Mouse (Mus musculus) naive thymus-derived CD4-positive, alpha-beta T cell, adult 2 months (primary cell): ENCODE results near the gene Abcb10.
A peak's percentile ranks its signal among the peaks of the same experiment; 100 is the strongest.
"Not testable (repeated sequence)": the region's sequence is repeated elsewhere in the genome, so short reads cannot be mapped to it uniquely, and the experiment has no call there.

ENCODE experiments used
- DNase-seq: peaks from one replicate; pipeline ENCODE4 v3.0.0-alpha.2; 2011; ENCODE audit warnings: low read depth

Abcb10 gene

DNA sequence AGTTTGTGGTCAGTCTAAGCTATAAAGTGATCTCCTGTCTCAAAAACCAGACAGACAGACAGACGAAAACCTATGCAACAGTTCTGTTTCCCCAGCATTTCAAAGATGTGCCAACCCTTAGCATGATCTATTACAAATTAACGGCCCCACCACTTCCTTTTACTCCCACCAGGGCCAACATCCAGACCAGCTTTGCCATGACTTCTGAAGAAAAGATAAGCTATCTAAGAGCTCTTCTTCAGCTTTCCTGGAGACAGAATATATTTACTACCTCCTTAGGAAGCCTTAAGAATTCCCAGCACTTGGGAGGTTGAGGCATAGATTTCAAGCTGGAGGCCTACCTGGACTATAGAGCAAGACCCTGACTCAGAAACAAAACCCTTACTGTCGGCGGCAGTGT is 2.7 kb downstream of the Abcb10 start:
- DNase-seq = no peak

DNA sequence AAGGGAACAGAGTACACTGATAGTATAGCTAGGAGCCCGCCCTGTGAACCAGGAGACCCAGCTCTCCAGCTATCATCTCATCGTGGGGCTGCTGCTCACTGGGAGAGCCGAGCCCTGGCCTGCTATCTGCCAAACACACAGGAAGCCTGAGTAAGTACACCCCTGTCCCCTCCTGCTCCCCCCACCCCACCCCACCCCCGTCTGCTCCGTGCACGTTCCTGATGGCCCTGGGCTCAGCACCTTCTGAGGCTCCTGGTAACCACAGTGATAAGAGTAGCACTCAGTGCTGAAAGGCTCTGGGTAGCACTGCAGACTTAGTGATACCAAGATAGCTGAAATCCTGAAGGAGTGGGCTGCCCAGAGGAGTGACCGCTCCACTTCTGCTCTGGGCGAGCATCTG is 4.0 kb downstream of the Abcb10 start:
- no peak for DNase-seq

DNA sequence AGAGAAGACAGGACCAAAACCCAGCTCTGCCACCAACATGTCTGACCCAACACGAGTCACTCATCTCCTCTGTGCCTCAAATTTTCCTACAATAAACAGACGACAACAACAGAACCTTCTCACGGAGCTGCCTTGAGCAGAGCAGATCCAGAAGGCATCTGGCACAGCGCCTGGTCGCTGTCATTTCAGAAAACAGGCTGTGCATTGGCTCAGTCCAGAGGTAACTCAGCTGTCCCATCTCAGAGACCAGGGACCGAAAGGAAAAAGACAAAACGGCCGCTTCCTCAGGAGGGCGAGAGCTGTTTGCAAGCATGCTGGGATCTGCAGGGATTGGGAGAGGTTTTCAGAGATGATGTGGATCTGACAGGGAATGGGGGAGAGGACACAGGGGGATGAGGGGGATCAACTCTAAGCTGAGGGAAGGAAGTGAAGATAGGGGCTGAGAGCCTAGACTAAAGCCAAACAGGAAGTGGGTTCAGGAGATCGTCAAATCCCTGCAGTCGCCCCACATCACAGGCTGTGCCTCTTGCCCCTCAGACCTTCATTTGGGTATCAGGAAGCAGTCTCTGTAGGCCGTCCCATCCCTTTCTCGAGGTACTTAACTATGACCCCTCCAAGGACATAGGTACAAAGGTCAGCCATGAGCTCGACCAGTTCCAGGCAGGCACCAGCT is 4.6 kb downstream of the Abcb10 start:
- DNase-seq = peak; percentile 13

DNA sequence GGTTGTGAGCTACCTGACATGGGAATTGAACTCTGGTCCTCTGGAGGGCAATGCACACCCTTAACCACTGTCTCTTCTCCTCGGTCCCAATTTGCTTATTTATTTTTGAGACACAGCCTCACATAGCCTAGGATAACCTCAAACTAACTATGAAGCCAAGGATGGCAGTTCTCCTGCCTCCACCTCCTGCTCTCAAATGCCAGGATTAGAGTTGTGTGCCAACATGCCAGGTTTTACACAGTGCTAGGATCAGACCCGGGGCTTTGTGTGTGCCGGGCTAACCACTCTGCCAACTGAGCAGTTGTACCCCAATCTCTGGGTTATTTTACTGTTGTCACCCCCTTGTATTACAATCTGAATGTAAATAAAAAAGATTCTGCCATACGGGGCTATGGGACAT is 5.4 kb downstream of the Abcb10 start:
- no peak for DNase-seq

DNA sequence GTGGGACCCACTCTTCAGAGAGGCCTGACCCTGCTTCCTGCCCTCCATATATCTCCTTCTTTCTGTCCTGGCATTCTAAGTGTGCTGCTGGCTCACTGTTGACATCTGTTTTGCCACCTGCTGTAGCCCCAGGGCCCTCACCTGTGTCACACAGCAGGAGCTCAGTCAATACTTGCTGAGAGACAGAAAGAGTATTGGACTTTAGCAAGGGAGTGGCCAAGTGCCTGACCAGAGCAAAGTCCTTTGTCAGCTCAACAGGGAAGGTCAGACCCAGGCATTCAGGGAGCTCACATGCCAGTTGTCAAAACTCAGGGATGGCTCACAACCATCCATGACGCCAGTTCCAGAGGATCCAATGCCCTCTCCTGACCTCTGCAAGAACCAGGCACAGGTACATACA is 9.4 kb downstream of the Abcb10 start:
- no peak for DNase-seq

DNA sequence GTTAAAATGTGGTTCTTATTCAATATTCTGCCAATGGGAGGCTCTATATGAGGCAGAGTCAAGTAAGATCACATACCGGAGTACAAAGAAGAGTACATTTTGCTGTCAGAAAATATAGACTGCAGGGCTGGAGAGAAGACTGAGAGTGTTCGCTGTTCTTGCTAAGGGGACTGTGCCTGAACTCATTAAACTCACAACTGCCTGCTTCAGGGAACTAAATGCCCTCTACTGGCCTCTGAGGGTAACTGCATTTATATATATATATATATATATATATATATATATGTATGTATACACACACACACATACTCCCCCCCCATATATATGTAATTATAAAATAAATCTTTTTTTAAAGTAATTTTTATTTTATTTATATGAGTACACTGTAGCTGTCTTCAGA is 16.0 kb downstream of the Abcb10 start:
- DNase-seq = peak; percentile 42

DNA sequence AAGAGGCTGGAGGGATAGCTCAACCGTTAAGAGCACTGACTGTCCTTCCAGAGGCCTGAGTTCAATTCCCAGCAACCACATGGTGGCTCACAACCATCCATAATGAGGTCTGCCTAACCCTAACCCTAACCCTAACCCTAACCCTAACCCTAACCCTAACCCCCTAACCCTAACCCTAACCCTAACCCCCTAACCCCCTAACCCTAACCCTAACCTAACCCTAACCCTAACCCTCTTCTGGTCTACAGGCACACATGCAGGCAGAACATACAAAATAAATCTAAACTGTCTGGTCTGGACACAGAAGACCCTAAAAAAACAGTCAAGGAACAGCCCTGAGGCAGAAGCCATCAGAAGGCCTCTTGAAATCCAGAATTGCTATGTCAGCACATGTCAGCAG is 21.6 kb downstream of the Abcb10 start:
- peak; percentile 45 for DNase-seq

DNA sequence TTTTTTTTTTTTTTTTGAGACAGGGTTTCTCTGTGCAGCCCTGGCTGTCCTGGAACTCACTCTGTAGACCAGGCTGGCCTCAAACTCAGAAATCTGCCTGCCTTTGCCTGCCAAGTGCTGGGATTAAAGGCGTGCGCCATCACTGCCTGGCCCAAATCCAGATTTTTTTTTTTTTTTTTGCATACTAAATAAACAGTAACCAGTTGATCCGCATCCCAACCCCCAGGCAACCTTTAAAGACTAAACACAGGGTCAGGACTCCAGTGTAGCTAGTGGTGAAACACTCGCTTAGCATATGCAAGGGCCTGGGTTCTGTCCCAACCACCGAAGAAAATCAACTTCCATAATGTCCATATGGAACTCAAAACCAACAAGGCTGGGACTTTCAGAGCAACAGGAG is 22.4 kb downstream of the Abcb10 start:
- not testable (repeated sequence) for DNase-seq

DNA sequence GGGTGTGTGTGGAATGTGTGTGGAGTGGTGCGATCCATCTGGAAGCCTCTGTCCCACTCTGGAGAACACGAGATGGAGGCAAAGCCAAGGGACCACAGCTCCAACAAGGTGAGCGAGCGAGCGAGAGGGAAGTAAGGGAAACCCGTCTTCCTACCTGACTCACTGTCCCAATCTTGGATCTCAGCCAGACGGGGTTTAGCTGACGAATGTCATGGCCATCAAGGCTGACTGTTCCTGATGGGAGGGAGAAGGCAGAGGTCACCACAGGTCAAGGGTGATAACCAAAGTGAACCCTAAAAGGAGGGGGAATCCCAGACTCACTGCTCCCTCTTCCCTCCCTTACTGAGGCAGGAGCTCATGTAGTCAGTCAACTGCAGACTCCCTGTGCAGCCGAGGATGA is 22.9 kb downstream of the Abcb10 start:
- DNase-seq = no peak

DNA sequence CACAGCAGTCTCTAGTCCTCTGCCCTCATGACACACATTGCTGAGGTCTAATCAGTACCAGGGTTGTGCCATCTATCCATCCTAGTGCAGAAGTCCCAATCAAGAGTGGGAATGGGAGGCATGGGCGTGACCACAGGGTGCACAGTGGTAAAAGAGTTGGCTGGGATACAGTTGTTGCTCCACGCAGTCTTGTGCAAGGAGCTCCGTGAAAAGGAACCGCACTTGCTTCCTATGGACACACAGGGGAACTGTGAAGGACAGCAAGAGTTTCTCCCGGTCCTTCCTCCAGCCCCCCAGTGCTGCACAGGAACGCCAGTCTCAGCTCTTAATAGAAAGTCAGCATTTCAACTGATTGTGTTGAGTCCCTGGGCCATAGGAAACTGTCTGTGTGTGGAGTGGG is 23.4 kb downstream of the Abcb10 start:
- no peak for DNase-seq

DNA sequence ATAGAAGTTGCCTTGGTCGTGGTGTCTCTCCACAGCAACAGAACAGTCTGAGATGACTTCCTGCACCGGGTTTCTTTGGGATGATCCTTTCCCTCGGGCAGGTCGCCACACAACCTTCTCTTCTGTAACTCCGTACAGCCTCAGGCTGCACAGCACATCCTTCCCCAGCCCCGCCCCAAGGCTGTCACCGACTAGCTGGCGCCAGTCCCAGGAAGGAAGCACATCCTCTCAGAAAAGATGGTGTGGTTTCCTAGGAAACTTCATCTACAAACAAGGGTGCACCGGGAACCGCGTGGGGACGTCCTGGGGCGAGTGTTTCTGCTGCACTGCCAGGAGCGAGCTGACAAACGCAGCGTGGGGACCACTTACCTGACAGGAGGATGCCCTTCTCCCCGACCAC is 24.8 kb downstream of the Abcb10 start:
- no peak for DNase-seq

DNA sequence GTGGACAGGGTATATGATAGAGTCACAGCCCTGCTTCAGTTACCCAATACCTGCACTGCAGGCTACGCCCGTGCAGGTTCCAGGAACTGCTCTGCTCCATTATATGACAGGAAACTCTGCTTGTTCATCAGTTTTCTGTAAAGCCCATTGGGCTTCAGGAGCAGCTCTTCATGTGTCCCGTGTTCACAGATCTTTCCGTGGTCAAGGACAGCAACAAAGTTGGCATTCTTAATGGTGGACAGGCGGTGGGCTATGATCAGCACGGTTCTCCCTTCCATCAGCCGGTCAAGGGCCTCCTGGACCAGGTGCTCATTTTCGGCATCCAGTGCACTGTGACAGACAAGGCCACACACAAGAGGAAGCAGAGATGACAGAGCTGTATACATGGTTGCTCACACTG is 28.7 kb downstream of the Abcb10 start:
- no peak for DNase-seq

DNA sequence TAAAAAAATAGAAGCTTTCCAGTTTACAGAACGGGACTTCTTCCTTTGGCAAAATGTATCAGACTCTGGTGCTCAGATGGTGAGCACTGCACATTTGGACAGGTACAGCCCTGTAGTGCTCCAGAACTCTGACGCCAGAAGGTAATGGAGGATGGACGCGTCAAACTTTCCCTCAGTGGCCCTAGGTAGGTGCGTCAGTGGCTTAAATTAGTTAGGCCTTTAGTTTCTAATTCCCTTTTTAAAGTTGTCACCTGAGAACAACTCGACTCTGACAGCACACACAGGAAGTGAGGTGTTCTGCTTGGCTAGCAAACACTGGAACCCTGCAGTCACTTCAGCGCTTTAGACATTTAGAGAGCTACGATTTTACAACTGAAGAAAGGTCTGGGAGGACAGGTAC is 29.2 kb downstream of the Abcb10 start:
- DNase-seq = no peak

DNA sequence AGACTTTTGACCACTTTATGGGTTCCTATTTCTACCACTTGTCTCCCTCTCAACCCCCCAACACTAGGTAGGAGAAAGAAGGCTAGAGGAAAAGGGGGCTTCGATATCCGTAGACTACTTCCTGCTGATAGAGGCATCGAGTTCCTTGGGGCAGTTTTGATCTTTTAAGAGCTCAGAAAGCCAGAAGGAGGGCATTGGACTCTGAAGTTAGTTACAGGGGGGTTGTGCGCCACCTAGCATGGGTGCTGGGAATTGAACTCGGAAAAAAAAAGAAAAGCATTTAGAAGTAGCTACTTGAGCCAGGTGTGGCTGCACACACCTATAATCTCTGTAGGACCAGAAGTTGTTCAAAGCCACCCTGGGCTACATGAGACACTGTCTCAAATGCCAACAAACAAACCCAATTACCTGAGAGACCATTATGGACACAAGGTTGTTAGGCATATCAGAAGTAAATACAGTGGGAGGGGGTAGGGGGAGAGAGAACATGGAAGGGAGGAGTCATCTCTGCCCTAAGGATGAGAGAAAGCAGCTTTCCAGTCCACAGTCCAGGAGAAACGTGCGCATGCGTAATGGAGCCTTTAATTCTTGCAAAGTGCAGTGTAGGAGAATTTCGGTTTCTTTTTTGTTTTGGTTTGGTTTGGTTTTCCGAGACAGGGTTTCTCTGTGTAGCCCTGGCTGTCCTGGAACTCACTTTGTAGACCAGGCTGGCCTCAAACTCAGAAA is 32.7 kb downstream of the Abcb10 start:
- DNase-seq = peak; percentile 86

DNA sequence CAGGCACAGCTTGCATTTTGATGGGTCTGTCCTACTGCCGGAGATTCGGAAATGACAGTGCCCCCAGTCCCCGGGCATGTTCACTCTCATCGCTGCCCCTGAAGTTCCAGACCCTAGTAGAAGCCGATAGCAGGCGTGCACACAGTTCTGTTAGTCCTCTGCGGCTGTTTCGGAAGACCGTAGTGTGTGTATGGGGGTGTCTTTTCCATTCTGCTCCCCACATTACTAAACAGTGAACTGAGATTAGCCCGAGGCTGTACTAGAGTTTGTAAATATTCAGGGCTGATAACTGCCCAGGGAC is 33.3 kb downstream of the Abcb10 start:
- DNase-seq = no peak

DNA sequence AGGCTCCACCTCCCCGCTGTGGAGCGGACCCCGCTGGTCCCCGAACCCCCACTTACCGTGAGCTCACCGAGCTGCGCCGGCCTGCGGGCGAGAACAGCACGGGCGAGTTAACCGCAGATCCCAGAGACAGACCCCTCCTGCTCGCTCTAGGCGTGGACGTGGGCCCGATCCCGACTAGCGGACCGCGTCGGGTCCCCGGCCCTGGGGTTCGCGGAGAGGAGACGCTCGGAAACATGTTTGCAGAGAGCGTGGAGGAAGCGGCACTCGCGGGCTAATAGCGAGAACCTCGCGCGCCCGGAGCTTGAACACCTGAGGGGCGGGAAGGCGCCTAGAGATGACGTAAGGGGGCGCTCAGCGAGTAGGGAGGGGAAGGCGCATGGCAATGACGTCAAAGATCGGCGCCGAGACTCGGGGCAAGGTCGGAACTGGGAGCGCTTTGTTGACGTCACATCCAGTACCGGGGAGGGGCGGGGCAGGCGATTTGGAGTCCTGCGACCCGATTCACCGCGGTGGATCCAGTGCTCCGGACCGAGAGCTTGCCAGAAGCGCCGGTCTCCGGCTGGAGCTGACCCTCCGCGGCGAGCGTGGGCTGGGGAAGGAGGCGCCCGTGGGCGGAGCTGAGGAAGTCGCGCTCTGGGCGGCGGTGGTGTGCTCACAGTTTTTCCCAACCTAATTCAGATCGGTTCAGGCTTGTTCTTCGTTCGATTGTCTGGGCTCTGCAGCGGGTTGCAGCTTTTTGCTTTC is 33.8 kb downstream of the Abcb10 start, which contains the start of gene Nup133:
Nup133 (minus strand) TSS at position 324 of the 744 bp plus-strand sequence.
- peak; percentile 100 for DNase-seq

DNA sequence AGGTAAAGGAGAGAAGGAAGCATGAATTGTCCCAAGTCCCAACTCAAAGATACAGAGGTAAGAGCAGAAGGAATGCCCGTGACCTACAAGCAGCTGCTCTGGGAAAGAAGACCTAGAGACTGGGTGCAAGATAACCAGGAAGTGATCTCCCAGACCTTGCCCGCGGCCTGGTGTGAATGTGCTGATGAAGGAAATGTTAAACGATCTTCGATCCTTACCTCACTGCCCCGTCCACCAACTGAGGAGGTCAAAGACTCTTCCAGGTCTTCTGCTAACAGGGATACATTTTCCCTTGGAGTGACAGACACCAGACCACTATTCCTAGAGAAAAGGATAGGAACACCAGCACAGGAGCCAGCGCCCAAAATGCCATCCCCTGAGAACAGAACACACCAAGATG is 53.9 kb downstream of the Abcb10 start:
- DNase-seq = no peak

DNA sequence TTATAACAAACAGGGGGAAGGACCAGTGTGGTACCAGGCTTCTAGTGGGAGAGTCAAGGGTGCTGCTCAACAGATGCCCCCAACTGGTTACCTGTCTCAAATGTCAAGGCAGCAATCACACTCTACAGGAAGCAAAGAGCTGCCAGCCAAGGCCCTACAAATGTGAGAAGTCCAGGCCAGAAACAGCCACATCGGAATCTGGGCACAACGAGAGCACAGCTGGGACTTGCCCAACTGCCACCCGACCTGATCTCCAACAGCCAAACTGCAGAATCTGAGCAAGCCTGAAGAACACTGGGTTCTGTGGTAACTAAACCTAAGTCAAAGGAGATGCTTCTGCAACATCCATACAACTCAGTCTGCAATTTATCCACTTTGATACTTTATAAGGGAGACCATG is 57.3 kb downstream of the Abcb10 start:
- no peak for DNase-seq

DNA sequence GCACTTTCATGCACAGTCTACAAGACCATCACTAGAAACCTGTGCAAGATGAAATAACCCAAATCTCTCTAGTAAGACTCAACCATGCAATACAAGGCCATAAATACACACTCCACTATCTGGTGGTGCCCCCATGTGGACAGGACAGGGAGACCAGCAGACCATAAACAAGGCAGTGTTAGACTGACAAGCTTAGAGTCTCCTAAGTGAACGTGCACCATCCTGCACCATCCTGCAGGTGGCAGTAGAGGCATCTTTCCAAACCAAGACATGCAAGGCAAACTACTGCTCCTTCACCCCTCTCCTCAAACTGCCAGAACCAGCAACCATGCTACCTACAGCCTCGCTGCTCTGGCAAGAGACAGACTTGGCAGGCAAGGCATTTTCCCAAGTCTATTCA is 58.2 kb downstream of the Abcb10 start:
- peak; percentile 82 for DNase-seq

DNA sequence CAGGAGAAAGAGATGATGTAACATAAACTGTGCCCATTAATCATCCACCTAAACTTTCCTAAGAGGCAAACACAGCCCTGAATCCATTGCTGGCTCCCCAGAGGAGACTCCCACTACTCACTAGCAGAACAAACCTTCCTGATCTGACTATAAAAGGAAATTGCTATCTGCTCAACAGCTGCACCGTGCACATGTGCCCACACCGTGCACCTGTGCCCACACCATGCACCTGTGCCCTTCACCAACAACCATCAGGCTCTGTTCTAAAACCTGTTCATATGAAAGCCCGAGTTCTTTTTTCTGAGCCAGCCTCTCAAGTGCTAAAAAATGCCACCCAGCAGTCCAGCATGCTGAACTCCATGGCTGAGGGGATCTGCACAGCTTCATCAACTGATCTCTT is 68.3 kb downstream of the Abcb10 start:
- no peak for DNase-seq

DNA sequence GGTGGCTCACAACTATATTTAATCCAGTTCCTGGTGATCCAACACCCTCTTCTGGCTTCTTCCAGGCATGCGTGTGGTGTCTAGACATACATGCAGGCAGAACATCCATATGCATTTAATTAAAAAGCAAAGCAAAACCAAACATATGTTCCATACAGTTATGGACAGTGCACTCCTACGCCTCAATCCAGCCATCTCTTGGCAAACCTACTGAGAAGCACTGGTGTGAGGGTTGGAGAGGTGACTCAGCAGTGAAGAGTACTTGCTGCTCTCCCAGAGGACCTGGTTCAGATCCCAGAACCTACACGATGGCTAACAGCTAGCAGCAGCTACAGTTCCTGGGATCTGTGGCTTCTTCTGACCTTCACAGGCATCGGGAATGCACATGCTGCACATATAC is 70.7 kb downstream of the Abcb10 start:
- DNase-seq = no peak

DNA sequence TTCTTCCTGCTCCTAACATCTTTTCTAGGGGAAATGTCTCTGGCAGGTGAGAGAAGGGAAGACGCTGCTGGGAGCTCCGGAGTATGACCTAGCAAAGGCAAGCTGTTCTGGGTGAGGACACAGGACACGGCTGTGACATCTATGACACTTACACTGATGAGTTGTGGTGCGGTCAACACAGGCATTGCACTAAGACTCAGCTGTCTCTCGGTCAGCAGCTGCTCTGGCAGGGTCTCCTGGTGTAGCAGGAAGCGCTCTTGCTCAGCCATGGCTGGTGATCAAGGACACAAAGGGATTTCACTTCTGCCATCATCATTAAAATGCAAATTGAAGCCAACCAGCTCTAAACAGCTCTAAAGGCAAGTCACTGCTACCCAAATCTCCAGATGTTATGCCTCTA is 75.3 kb downstream of the Abcb10 start:
- no peak for DNase-seq

DNA sequence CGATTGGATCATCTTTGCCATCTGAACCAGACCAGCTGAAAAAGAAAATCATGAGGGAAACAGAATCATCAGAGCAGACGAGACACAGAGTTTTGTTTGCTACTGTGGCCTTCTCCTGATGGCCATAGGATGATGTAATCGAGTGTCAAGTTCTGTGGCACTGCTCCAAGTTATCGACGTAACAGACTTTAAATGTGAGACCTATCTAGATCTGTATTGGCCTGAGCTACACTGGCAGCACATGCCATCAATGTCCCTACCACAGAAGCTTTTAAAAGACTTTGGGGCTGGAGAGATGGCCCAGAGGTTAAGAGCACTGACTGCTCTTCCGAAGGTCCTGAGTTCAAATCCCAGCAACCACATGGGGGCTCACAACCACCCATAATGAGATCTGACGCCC is 80.3 kb downstream of the Abcb10 start:
- DNase-seq = no peak
